Mouse (Mus musculus) CH12.LX (cell line): ENCODE measurements at regions not wholly inside any gene's neighbourhood (a gene's known extent, or its start where the extent isn't known, plus 50 kb on each side); places are given as distances from the start of the nearest gene placed in this dataset.

Experiments
- DNase-seq: peaks from one replicate; pipeline ENCODE4 v3.0.0-alpha.2; 2013; ENCODE audit errors: extremely low read depth
- H3K27ac ChIP-seq: 2 replicates; pipeline ENCODE4 v1.5.1; 2012; ENCODE audit warnings: low read depth, mild to moderate bottlenecking, control low read depth, moderate library complexity; ENCODE audit not compliant: insufficient read depth
- H3K27me3 ChIP-seq: replicated peaks from 2 replicates; pipeline ENCODE3; 2012; ENCODE audit warnings: inconsistent platforms
- H3K36me3 ChIP-seq, 2 experiments: replicated peaks in 1 of 2; 2 replicates each; pipeline versions ENCODE3 to v1.6.1; 2012; ENCODE audit warnings: inconsistent platforms in 1 of 2, low read length in 1 of 2, mild to moderate bottlenecking in 1 of 2, mixed read lengths in 1 of 2, moderate library complexity in 1 of 2; ENCODE audit not compliant: control insufficient read depth in 1 of 2, insufficient read depth in 1 of 2
- H3K4me1 ChIP-seq, 2 experiments: 2 replicates each; pipeline ENCODE4 v1.6.1; 2012; ENCODE audit warnings: inconsistent platforms in 1 of 2, moderate library complexity in 1 of 2; ENCODE audit not compliant: insufficient read depth in 2 of 2, control insufficient read depth in 1 of 2
- H3K4me2 ChIP-seq: 2 replicates; pipeline ENCODE4 v1.6.1; 2012; ENCODE audit warnings: low read depth, mild to moderate bottlenecking, control low read depth; ENCODE audit not compliant: poor library complexity, insufficient read depth, severe bottlenecking
- H3K4me3 ChIP-seq, 3 experiments: fragments of 150-350 bp in 1 of 3; sonication (generic) in 1 of 3; replicated peaks in 1 of 3; 2 replicates each; pipeline versions ENCODE3 to v1.5.1; 2011 to 2012; ENCODE audit warnings: low read depth in 2 of 3, low read length in 2 of 3, mild to moderate bottlenecking in 2 of 3, moderate library complexity in 2 of 3, control low read depth in 1 of 3, improper control_type of control experiment in 1 of 3, inconsistent platforms in 1 of 3, mixed read lengths in 1 of 3; ENCODE audit not compliant: poor library complexity in 1 of 3
- H3K79me2 ChIP-seq: replicated peaks from 2 replicates; pipeline ENCODE4 v1.6.1; 2012; ENCODE audit warnings: mild to moderate bottlenecking, moderate library complexity; ENCODE audit not compliant: control insufficient read depth, poor library complexity, insufficient read depth, severe bottlenecking; ENCODE audit errors: extremely low read depth
- H3K9ac ChIP-seq: 2 replicates; pipeline ENCODE4 v1.6.1; 2012; ENCODE audit warnings: low read depth, mild to moderate bottlenecking, control low read depth, moderate library complexity; ENCODE audit not compliant: insufficient read depth
- H3K9me3 ChIP-seq: replicated peaks from 2 replicates; pipeline ENCODE3; 2012; ENCODE audit warnings: low read length, inconsistent platforms, mixed read lengths
- CHD1 ChIP-seq: IDR thresholded peaks from 2 replicates; pipeline ENCODE4 v1.6.1; 2012; ENCODE audit warnings: low read depth, low read length, improper control_type of control experiment, inconsistent platforms
- CHD2 ChIP-seq: IDR thresholded peaks from 2 replicates; pipeline ENCODE4 v1.6.1; 2011; ENCODE audit warnings: low read length, improper control_type of control experiment
- CTCF ChIP-seq, 2 experiments: IDR thresholded peaks in 1 of 2; conservative IDR thresholded peaks in 1 of 2; 2 replicates each; pipeline ENCODE4 v1.5.1; 2011 to 2012; ENCODE audit warnings: low read depth in 2 of 2, low read length in 2 of 2, improper control_type of control experiment in 1 of 2, inconsistent platforms in 1 of 2, mild to moderate bottlenecking in 1 of 2, moderate library complexity in 1 of 2
- EP300 ChIP-seq: IDR thresholded peaks from 2 replicates; pipeline ENCODE4 v1.6.1; 2011; ENCODE audit warnings: low read length, improper control_type of control experiment
- HCFC1 ChIP-seq: IDR thresholded peaks from 2 replicates; pipeline ENCODE4 v1.6.1; 2012; ENCODE audit warnings: low read depth, mild to moderate bottlenecking, inconsistent platforms, low read length, improper control_type of control experiment
- IRF4 ChIP-seq: IDR thresholded peaks from 2 replicates; pipeline ENCODE4 v1.6.1; 2014; ENCODE audit warnings: low read depth, mild to moderate bottlenecking, inconsistent platforms, low read length, improper control_type of control experiment
- JUND ChIP-seq: conservative IDR thresholded peaks from 2 replicates; pipeline ENCODE4 v1.6.1; 2011; ENCODE audit warnings: low read depth, low read length, improper control_type of control experiment
- KAT2A ChIP-seq: IDR thresholded peaks from 2 replicates; pipeline ENCODE4 v1.6.1; 2012; ENCODE audit warnings: low read length, improper control_type of control experiment, inconsistent platforms; ENCODE audit not compliant: insufficient replicate concordance
- MAFK ChIP-seq: IDR thresholded peaks from 2 replicates; pipeline ENCODE4 v1.6.1; 2011; ENCODE audit warnings: low read length, improper control_type of control experiment; ENCODE audit not compliant: insufficient replicate concordance
- NELFE ChIP-seq: IDR thresholded peaks from 2 replicates; pipeline ENCODE4 v1.6.1; 2011; ENCODE audit warnings: low read depth, low read length, improper control_type of control experiment
- PAX5 ChIP-seq: IDR thresholded peaks from 2 replicates; pipeline ENCODE4 v1.6.1; 2012; ENCODE audit warnings: low read length, inconsistent platforms, mixed read lengths
- POLR2A ChIP-seq: IDR thresholded peaks from 2 replicates; pipeline ENCODE4 v1.6.1; 2011; ENCODE audit warnings: low read depth, mild to moderate bottlenecking, improper control_type of control experiment, low read length
- POLR2AphosphoS2 ChIP-seq: IDR thresholded peaks from 2 replicates; pipeline ENCODE4 v1.6.1; 2011; ENCODE audit warnings: low read depth, low read length, improper control_type of control experiment
- RAD21 ChIP-seq: IDR thresholded peaks from 2 replicates; pipeline ENCODE4 v1.6.1; 2011; ENCODE audit warnings: low read depth, mild to moderate bottlenecking, low read length, improper control_type of control experiment, moderate library complexity
- SIN3A ChIP-seq: IDR thresholded peaks from 2 replicates; pipeline ENCODE4 v1.6.1; 2012; ENCODE audit warnings: low read length, improper control_type of control experiment, inconsistent platforms
- SMC3 ChIP-seq: IDR thresholded peaks from 2 replicates; pipeline ENCODE4 v1.6.1; 2011; ENCODE audit warnings: low read depth, low read length, improper control_type of control experiment
- TCF12 ChIP-seq: IDR thresholded peaks from 2 replicates; pipeline ENCODE4 v1.6.1; 2014; ENCODE audit warnings: low read depth, mild to moderate bottlenecking, inconsistent platforms, low read length, improper control_type of control experiment
- UBTF ChIP-seq: IDR thresholded peaks from 2 replicates; pipeline ENCODE4 v1.6.1; 2012; ENCODE audit warnings: low read depth, mild to moderate bottlenecking, inconsistent platforms, low read length, improper control_type of control experiment, moderate library complexity
- USF1 ChIP-seq: IDR thresholded peaks from 2 replicates; pipeline ENCODE4 v1.6.1; 2014; ENCODE audit warnings: low read depth, mild to moderate bottlenecking, inconsistent platforms, low read length, improper control_type of control experiment
- ZC3H11A ChIP-seq: IDR thresholded peaks from 2 replicates; pipeline ENCODE4 v1.6.1; 2012; ENCODE audit warnings: low read depth, mild to moderate bottlenecking, inconsistent platforms, low read length, improper control_type of control experiment
- ZMIZ1 ChIP-seq: IDR thresholded peaks from 2 replicates; pipeline ENCODE4 v1.6.1; 2012; ENCODE audit warnings: low read depth, mild to moderate bottlenecking, inconsistent platforms, low read length, improper control_type of control experiment
- ZNF384 ChIP-seq: IDR thresholded peaks from 2 replicates; pipeline ENCODE4 v1.6.1; 2012; ENCODE audit warnings: low read depth, low read length, improper control_type of control experiment, inconsistent platforms
- dilution Hi-C: fragments of 300-500 bp; cut with MboI; formaldehyde crosslinking; loops from 2 replicates; pipeline ENCODE4 v1.14.3; 2020; ENCODE audit warnings: low sequenced_read_pairs; ENCODE audit not compliant: extremely low pct_unique_long_range_greater_than_20kb, extremely low pct_ligation_motif_present
- in situ Hi-C: fragments of 300-500 bp; cut with MboI; formaldehyde crosslinking; loops from 3 replicates; pipeline ENCODE4 v1.14.3; 2019; ENCODE audit warnings: low sequenced_read_pairs, low pct_ligation_motif_present, low pct_unique_long_range_greater_than_20kb, mixed read lengths

DNA sequence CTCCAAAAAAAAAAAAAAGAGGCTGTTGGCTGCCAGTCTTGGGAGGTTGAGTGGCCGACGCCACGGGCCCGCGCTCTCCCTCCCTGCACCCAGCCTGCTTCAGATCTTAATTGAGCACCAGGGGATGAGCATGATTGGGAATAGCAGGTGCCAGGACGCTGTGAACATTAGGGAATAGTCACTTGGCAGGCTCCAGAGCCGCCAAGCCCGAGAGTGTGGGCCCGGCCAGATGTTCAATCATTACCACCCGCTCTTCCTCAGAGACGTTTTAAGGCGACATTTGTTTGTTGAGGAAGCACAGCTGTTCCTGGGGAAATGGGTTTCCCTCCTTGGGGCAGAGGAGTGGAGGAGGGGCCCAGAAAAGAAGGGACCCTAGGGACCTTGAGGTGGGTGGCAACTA is 94.0 kb upstream of the Smad3 start:
- in situ Hi-C loops: no loop called here
- no peak for DNase-seq
- H3K4me2 ChIP-seq: no peak overlapping the region
- no peak overlapping the region for H3K27ac ChIP-seq
- H3K4me1 ChIP-seq: peaks cover 0 to 6% of the 10 kb centered on the region in 2 experiments; a peak in 2 of 4 replicates
- TF ChIP-seq EP300 (no peak), KAT2A (no peak), ZMIZ1 (no peak), RAD21 (no peak), SMC3 (no peak), ZC3H11A (no peak), MAFK (no peak), JUND (no peak), CHD2 (no peak), CHD1 (no peak), ZNF384 (no peak), UBTF (no peak), CTCF (conservative IDR thresholded peaks at IDR 0.05 in 1 of 2, IDR thresholded peaks at IDR 0.05 in 1 of 2; ENCODE audit: low read depth in 2 of 2, low read length in 2 of 2) (no peak), SIN3A (no peak), POLR2A (no peak), NELFE (no peak)
- TF ChIP-seq, all 38 proteins: peak for 0
- Histone ChIP-seq H3K79me2 (no peaks in the 10 kb centered on the region), H3K4me3 (no peak overlapping the region), H3K36me3 (no peaks in the 10 kb centered on the region), H3K9ac (no peak overlapping the region), H3K27me3 (no peaks in the 10 kb centered on the region), H3K9me3 (peaks cover 3% of the 10 kb centered on the region)
- dilution Hi-C loops: no loop called here

DNA sequence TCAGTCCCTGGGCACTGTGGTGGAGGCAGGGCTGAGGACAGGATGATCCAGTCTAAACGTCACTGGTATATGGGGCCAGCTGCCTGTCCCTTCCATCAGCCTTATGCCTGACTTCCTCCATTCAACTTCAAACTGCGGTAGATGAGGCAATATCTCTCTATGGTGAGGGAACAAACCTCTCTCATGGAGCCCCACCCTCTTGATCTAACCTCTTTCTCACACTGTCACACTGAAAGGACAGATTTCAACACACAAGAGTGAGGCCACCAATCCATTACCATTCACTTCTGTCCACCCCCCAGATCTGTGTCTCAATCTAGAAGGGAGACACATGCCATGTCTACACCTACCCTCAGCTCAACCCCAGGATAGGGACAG is 92.5 kb upstream of the Smad3 start:
- Histone ChIP-seq H3K4me2 (no peak overlapping the region), H3K4me3 (no peak overlapping the region), H3K9ac (no peak overlapping the region), H3K79me2 (no peaks in the 10 kb centered on the region), H3K4me1 (peaks cover 0 to 6% of the 10 kb centered on the region in 2 experiments; a peak in 2 of 4 replicates), H3K27ac (no peak overlapping the region), H3K36me3 (no peaks in the 10 kb centered on the region), H3K9me3 (peaks cover 3% of the 10 kb centered on the region), H3K27me3 (no peaks in the 10 kb centered on the region)
- dilution Hi-C loops: no loop called here
- TF ChIP-seq CHD2 (no peak), IRF4 (no peak), USF1 (no peak), POLR2AphosphoS2 (no peak), KAT2A (no peak), PAX5 (no peak), ZMIZ1 (no peak), MAFK (no peak), TCF12 (no peak), EP300 (no peak), HCFC1 (no peak), SIN3A (no peak), CTCF (conservative IDR thresholded peaks at IDR 0.05 in 1 of 2, IDR thresholded peaks at IDR 0.05 in 1 of 2; ENCODE audit: low read depth in 2 of 2, low read length in 2 of 2) (no peak)
- DNase-seq: no peak
- in situ Hi-C loops: no loop called here
